Mouse (Mus musculus): ENCODE results near the gene Garnl3. TPM values are rescaled to one million over a fixed set of nuclear protein-coding genes. Genes with fewer than 3 reads are reported as not detected.

The Garnl3 gene
- total RNA-seq (2023) = 0.69 to 2.5 TPM (median 1.1 TPM) in 4 replicates

DNA sequence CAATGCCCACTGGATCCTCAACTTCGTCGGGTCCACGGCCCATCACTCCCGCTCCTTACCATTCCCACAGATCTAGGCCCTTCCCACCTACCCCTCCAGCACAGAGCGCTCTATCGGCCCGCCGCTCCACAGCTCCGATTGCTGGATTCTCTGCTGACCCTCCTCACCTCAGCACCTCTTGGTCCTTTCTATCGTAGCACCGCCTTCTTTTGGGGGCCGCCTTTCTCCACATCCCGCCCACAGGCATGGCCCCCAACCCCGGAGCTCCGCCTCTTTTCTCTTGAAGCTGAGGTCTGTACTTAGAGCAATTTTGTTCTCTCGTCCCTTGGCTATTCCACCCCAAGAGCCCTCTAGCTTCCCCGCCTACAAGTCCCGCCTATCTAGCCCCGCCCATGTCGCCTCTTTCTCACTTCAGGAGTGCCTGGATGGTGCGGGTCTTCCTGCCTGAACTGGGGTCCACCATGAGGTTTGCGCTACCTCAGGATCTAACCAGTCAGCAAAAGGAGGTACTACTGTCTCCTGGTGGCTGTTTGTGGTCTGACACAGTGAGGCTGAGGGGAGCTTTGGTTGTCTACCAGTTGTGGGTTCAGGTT is at the start of gene Garnl3:
Gene Garnl3, minus strand, starts transcription at position 155 of the 593 bp plus-strand sequence.

DNA sequence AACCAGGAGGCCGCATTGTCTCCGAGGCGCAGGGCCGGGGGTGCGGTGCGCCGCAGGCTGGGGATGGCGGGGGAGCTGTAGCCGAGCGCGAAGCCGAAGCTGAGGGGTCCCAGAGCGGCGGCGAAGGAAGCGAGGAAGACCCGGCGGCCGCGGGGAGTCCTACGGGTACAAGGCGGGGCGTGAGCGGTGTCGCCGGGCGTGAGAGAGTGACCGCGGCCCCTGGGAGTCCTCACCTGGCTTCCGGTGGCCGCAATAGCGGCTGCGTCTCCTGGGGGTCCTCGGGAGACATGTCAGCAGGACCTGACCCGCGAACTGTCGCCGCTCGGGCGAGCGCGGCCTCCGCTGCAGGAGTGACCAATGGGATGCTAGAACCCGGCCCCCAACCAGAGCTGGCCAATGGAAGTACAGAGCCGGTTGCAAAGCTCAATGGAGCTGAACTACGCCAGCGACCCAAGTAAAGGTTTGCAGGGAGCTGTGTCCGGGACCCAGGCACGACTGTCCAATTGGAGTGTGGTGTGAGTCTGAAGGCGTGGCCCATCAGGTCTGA is 149.7 kb downstream of the Garnl3 start, which contains the start of gene Slc2a8:
Gene Slc2a8, minus strand, starts transcription at position 359 of the 547 bp plus-strand sequence.

DNA sequence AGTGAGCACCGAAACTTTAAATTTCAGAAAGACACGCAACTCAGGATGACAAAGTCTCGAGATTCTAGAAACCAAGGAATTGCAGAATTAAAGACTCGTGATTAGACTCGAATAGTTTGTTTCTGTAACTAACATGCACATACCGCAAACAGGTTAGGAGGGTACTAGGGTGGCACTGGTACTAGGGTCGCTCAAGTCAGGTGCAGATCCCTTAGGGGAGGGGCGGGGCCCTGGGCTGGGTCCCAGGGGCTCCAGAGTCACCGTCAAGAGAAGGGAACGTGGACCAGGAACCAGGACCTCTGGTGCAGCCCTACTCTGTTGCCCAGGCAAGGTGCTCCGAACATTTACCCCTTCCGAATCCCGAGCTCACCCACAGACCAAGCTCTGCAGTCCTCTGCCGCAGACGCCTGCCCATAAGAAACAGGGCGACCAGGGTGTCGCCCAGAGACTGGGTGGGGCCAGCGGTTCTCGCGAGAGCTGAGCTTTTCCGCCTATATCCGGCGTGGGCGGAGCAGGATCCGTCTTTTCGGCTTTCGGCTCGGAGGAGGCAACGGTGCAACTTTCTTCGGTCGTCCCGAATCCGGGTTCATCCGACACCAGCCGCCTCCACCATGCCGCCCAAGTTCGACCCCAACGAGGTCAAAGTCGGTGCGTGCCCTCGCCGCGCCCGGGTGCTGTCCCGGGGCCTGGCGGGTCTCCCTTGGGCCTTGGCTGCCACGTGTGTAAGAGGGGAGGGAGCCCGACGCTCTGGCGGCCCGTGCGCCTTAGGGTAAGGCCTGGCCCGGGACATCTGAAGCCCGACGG is 170.1 kb downstream of the Garnl3 start, which contains the start of the genes Rpl12 and Lrsam1:
Gene Rpl12, plus strand, starts transcription at position 368 of the 804 bp plus-strand sequence.
Gene Lrsam1, minus strand, starts transcription at position 423 of the 804 bp plus-strand sequence.

Other genes with a start within 250 kb of the Garnl3 start
- gene Rpl12, start 170.1 kb downstream of the Garnl3 start, total RNA-seq (2023) = 896 to 937 TPM (median 913 TPM) in 4 replicates
- gene Lrsam1, start 170.0 kb downstream of the Garnl3 start, total RNA-seq (2023) = 15.3 to 17.9 TPM (median 16.0 TPM) in 4 replicates
- gene Slc2a8, start 149.6 kb downstream of the Garnl3 start, total RNA-seq (2023) = 5.8 to 10.0 TPM (median 7.6 TPM) in 4 replicates
- gene Angptl2, start 84.4 kb upstream of the Garnl3 start, total RNA-seq (2023) = not detected in 4 replicates
- gene Ralgps1, start 239.8 kb upstream of the Garnl3 start, total RNA-seq (2023) = 15.6 to 21.0 TPM (median 18.9 TPM) in 4 replicates

Measured in B cell, adult 62 days (primary cell).